Mouse (Mus musculus) kidney, adult 18-20 months (tissue): ENCODE data around the gene Pknox2.
A peak's percentile ranks its signal among the peaks of the same experiment; 100 is the strongest.

Experiments
- DNase-seq: peaks from one replicate; pipeline ENCODE4 v3.0.0; 2021

Gene Pknox2

GRCm38 (mm10) chr9:37147359-37147685 lies at the start of gene Pknox2:
Gene Pknox2, minus strand, starts transcription at chr9:37147407.
- peak; percentile 76 for DNase-seq

- no peak for DNase-seq
Observed at GRCm38 (mm10) chr9:37188024-37188423, 40.8 kb upstream of the Pknox2 start.

- DNase-seq = no peak
Observed at GRCm38 (mm10) chr9:37187407-37187806, 40.2 kb upstream of the Pknox2 start.

GRCm38 (mm10) chr9:37183176-37183575 lies 36.0 kb upstream of the Pknox2 start:
- DNase-seq = no peak

GRCm38 (mm10) chr9:37181596-37181995 lies 34.4 kb upstream of the Pknox2 start:
- DNase-seq = no peak

- DNase-seq = no peak
Observed at GRCm38 (mm10) chr9:37179596-37179995, 32.4 kb upstream of the Pknox2 start.

- DNase-seq = no peak
Observed at GRCm38 (mm10) chr9:37178911-37179310, 31.7 kb upstream of the Pknox2 start.

GRCm38 (mm10) chr9:37177551-37177950 lies 30.3 kb upstream of the Pknox2 start:
- DNase-seq = no peak

GRCm38 (mm10) chr9:37177107-37177506 lies 29.9 kb upstream of the Pknox2 start:
- peak; percentile 65 for DNase-seq

- no peak for DNase-seq
Observed at GRCm38 (mm10) chr9:37176002-37176401, 28.8 kb upstream of the Pknox2 start.

- no peak for DNase-seq
Observed at GRCm38 (mm10) chr9:37173376-37173775, 26.2 kb upstream of the Pknox2 start.

GRCm38 (mm10) chr9:37166899-37167298 lies 19.7 kb upstream of the Pknox2 start:
- no peak for DNase-seq

GRCm38 (mm10) chr9:37160686-37161085 lies 13.5 kb upstream of the Pknox2 start:
- DNase-seq = no peak

GRCm38 (mm10) chr9:37147886-37148285 lies 679 bp upstream of the Pknox2 start:
- DNase-seq = no peak

- DNase-seq = peak; percentile 72
Observed at GRCm38 (mm10) chr9:37146603-37147358, 426 bp downstream of the Pknox2 start.

- DNase-seq = no peak
Observed at GRCm38 (mm10) chr9:37146353-37146602, 929 bp downstream of the Pknox2 start.

GRCm38 (mm10) chr9:37145616-37146352 lies 1.4 kb downstream of the Pknox2 start:
- peak; percentile 48 for DNase-seq

GRCm38 (mm10) chr9:37145151-37145615 lies 2.0 kb downstream of the Pknox2 start:
- peak; percentile 48 for DNase-seq

- no peak for DNase-seq
Observed at GRCm38 (mm10) chr9:37144696-37145095, 2.5 kb downstream of the Pknox2 start.

GRCm38 (mm10) chr9:37144251-37144650 lies 3.0 kb downstream of the Pknox2 start:
- no peak for DNase-seq

- DNase-seq = no peak
Observed at GRCm38 (mm10) chr9:37143046-37143931, 3.9 kb downstream of the Pknox2 start.

- DNase-seq = no peak
Observed at GRCm38 (mm10) chr9:37142107-37142506, 5.1 kb downstream of the Pknox2 start.

GRCm38 (mm10) chr9:37140464-37141181 lies 6.6 kb downstream of the Pknox2 start:
- DNase-seq = no peak
